Mouse (Mus musculus) liver, embryonic 11.5 days (tissue): ENCODE measurements around the gene Spc25. TPM values are rescaled to one million over a fixed set of nuclear protein-coding genes. Genes with fewer than 3 reads are reported as not detected.

Source experiments
- ATAC-seq: fragments of 200-750 bp; cut with Nextera tagmentation; replicated peaks from 2 replicates; pipeline ENCODE4 v1.8.0; 2017; ENCODE audit warnings: moderate number of reproducible peaks, mild to moderate bottlenecking, moderate TSS enrichment, moderate library complexity; ENCODE audit not compliant: low FRiP score
- DNase-seq: peaks from one replicate; pipeline ENCODE4 v3.0.0-alpha.2; 2017; ENCODE audit warnings: low spot score
- H3K27ac ChIP-seq: fragments of 300-500 bp; sonication (generic); 2 replicates; pipeline ENCODE4 v1.5.1; 2014; ENCODE audit warnings: mild to moderate bottlenecking, low read depth, low read length, control low read depth
- H3K27me3 ChIP-seq: fragments of 300-500 bp; sonication (generic); replicated peaks from 2 replicates; pipeline ENCODE4 v1.6.1; 2014; ENCODE audit warnings: low read length, mixed read lengths; ENCODE audit not compliant: control insufficient read depth, insufficient read depth
- H3K36me3 ChIP-seq: fragments of 300-500 bp; sonication (generic); 2 replicates; pipeline ENCODE4 v1.6.1; 2014; ENCODE audit warnings: mild to moderate bottlenecking, low read length, moderate library complexity, mixed read lengths; ENCODE audit not compliant: control insufficient read depth, insufficient read depth
- H3K4me1 ChIP-seq: fragments of 300-500 bp; sonication (generic); replicated peaks from 2 replicates; pipeline ENCODE4 v1.6.1; 2014; ENCODE audit warnings: low read length, mixed read lengths; ENCODE audit not compliant: control insufficient read depth, insufficient read depth
- H3K4me2 ChIP-seq: fragments of 300-500 bp; sonication (generic); 2 replicates; pipeline ENCODE4 v1.6.1; 2014; ENCODE audit warnings: mild to moderate bottlenecking, control low read depth, moderate library complexity
- H3K4me3 ChIP-seq: fragments of 300-500 bp; sonication (generic); 2 replicates; pipeline ENCODE4 v1.5.1; 2014; ENCODE audit warnings: low read depth, low read length, control low read depth
- H3K9ac ChIP-seq: fragments of 300-500 bp; sonication (generic); 2 replicates; pipeline ENCODE4 v1.6.1; 2014; ENCODE audit warnings: low read depth, low read length, control low read depth
- H3K9me3 ChIP-seq: fragments of 300-500 bp; sonication (generic); 2 replicates; pipeline ENCODE4 v1.6.1; 2016; ENCODE audit warnings: low read length, inconsistent platforms, mixed read lengths; ENCODE audit not compliant: control insufficient read depth
- WGBS: fragments of 180-500 bp; shearing (Covaris S2); extraction: QIAGEN DNeasy Blood & Tissue Kit; methylation state at CpG from one replicate; pipeline ENCODE4 v1.1.7; 2014; 5-methylcytosine and 5-hydroxymethylcytosine counted together
- polyA plus RNA-seq: library from polyadenylated mRNA; unstranded; fragments of >200 nt; fragmentation: Nextera tagmentation; extraction: Ambion mirVana; gene quantifications from 2 replicates; pipeline ENCODE4 v1.2.1, GENCODE M21; 2014

Spc25 gene
- polyA plus RNA-seq, 1 experiment from 2014 or later = 174 TPM

- H3K4me2 ChIP-seq = no peak overlapping the region
- no peaks in the 10 kb centered on the region for H3K9me3 ChIP-seq
- H3K4me1 ChIP-seq = no peaks in the 10 kb centered on the region; the same call in 1 of the 2 replicates
- H3K9ac ChIP-seq = no peak overlapping the region
- no peaks in the 10 kb centered on the region for H3K36me3 ChIP-seq
- no peak for ATAC-seq
- no peak for DNase-seq
- H3K27ac ChIP-seq = no peak overlapping the region
- H3K4me3 ChIP-seq = no peak overlapping the region
- H3K27me3 ChIP-seq = no peaks in the 10 kb centered on the region
Observed at GRCm38 (mm10) chr2:69158907-69159306, 47.1 kb downstream of the Spc25 start.

GRCm38 (mm10) chr2:69156283-69156682, 49.7 kb downstream of the Spc25 start:
- Histone ChIP-seq H3K4me2 (no peak overlapping the region), H3K9ac (no peak overlapping the region), H3K36me3 (no peaks in the 10 kb centered on the region), H3K27me3 (no peaks in the 10 kb centered on the region), H3K9me3 (no peaks in the 10 kb centered on the region), H3K4me1 (no peaks in the 10 kb centered on the region), H3K27ac (no peak overlapping the region), H3K4me3 (no peak overlapping the region)
- no peak for DNase-seq
- no peak for ATAC-seq
- 51% methylated on average over 7 of the region's 7 CpGs for WGBS

- ATAC-seq = no peak
- Histone ChIP-seq H3K27ac (no peak overlapping the region), H3K9ac (no peak overlapping the region), H3K9me3 (no peaks in the 10 kb centered on the region), H3K27me3 (no peaks in the 10 kb centered on the region), H3K4me2 (no peak overlapping the region), H3K4me3 (no peak overlapping the region), H3K36me3 (no peaks in the 10 kb centered on the region), H3K4me1 (no peaks in the 10 kb centered on the region)
- 59% methylated on average over 3 of the region's 3 CpGs for WGBS
- DNase-seq = no peak
Observed at GRCm38 (mm10) chr2:69155861-69156260, 50.1 kb downstream of the Spc25 start.

- WGBS = 63% methylated on average over 5 of the region's 5 CpGs
- no peaks in the 10 kb centered on the region for H3K9me3 ChIP-seq
- no peaks in the 10 kb centered on the region for H3K27me3 ChIP-seq
- no peak for ATAC-seq
- H3K27ac ChIP-seq = no peak overlapping the region
- no peaks in the 10 kb centered on the region for H3K4me1 ChIP-seq
- DNase-seq = no peak
- H3K4me2 ChIP-seq = no peak overlapping the region
- H3K9ac ChIP-seq = no peak overlapping the region
- no peaks in the 10 kb centered on the region for H3K36me3 ChIP-seq
- H3K4me3 ChIP-seq = no peak overlapping the region
Observed at GRCm38 (mm10) chr2:69150841-69151240, 55.2 kb downstream of the Spc25 start.

- 83% methylated on average over 10 of the region's 10 CpGs for WGBS
- Histone ChIP-seq H3K27me3 (no peaks in the 10 kb centered on the region), H3K27ac (no peak overlapping the region), H3K4me1 (no peaks in the 10 kb centered on the region), H3K36me3 (no peaks in the 10 kb centered on the region), H3K9ac (no peak overlapping the region), H3K9me3 (no peaks in the 10 kb centered on the region), H3K4me3 (no peak overlapping the region), H3K4me2 (no peak overlapping the region)
- DNase-seq = no peak
- no peak for ATAC-seq
Observed at GRCm38 (mm10) chr2:69149154-69149553, 56.8 kb downstream of the Spc25 start.

GRCm38 (mm10) chr2:69148691-69149090, 57.3 kb downstream of the Spc25 start:
- no peak overlapping the region for H3K9ac ChIP-seq
- WGBS = 70% methylated on average over 3 of the region's 3 CpGs
- H3K4me3 ChIP-seq = no peak overlapping the region
- H3K9me3 ChIP-seq = no peaks in the 10 kb centered on the region
- no peaks in the 10 kb centered on the region for H3K4me1 ChIP-seq
- H3K4me2 ChIP-seq = no peak overlapping the region
- no peak for ATAC-seq
- no peak for DNase-seq
- H3K27ac ChIP-seq = no peak overlapping the region
- no peaks in the 10 kb centered on the region for H3K27me3 ChIP-seq
- H3K36me3 ChIP-seq = no peaks in the 10 kb centered on the region

Other genes with a start within 250 kb of the Spc25 start
- gene Nostrin, start 70.4 kb downstream of the Spc25 start, polyA plus RNA-seq = 18.3 and 18.8 TPM in 2 replicates
- gene G6pc2, start 4.9 kb upstream of the Spc25 start, polyA plus RNA-seq = not detected in 2 replicates
- 1.0 and 1.2 TPM in 2 replicates for gene Abcb11, start 136.4 kb upstream of the Spc25 start, polyA plus RNA-seq
- 0.05 TPM in 1 of 2 replicates, not detected in the other for gene Dhrs9, start 174.3 kb upstream of the Spc25 start, polyA plus RNA-seq